Mouse (Mus musculus): ENCODE measurements at regions not wholly inside any gene's neighbourhood (a gene's known extent, or its start where the extent isn't known, plus 50 kb on each side); places are given as distances from the start of the nearest gene placed in this dataset.

DNA sequence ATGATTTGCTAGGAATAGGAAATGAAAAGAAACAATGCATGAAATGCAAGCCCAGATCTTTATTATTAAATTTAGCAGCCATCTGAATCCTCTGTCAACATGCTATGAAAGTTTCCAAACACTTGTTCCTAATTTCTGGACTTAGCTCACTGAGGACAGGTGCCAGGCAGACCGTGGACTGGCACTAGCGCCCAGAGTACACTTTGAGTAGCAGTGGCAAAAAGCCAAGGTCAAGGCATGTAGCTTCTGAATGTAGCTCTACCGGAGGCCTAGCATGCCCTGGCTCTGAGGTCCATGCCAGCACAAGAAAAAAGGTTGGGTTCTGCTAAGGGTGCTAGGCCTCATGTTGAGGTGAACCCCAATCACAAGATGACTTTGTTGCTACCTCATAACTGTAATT lies 408.9 kb downstream of the H2al1j start:
- WGBS (ENCODE audit: insufficient replicate concordance) = 49% methylated on average over 3 of the region's 3 CpGs
- H3K9ac ChIP-seq (ENCODE audit: low read depth, low read length) = no peak overlapping the region
- H3K27me3 ChIP-seq (ENCODE audit: control insufficient read depth, insufficient read depth, low read depth, low read length) = no peaks in the 10 kb centered on the region; the same call in 1 of the 2 replicates

GRCm38 (mm10) chrX:11739565-11739964 lies 411.9 kb downstream of the H2al1j start:
- Histone ChIP-seq H3K9me3 (replicated peaks; ENCODE audit: control insufficient read depth, low read length) (no peaks in the 10 kb centered on the region), H3K9ac (ENCODE audit: low read depth, low read length) (no peak overlapping the region), H3K4me2 (ENCODE audit: low read depth, low read length) (no peak overlapping the region), H3K27ac (ENCODE audit: low read length) (no peak overlapping the region), H3K27me3 (ENCODE audit: control insufficient read depth, insufficient read depth, low read depth, low read length) (no peaks in the 10 kb centered on the region; the same call in 1 of the 2 replicates), H3K4me1 (ENCODE audit: control insufficient read depth, low read depth, low read length) (no peaks in the 10 kb centered on the region), H3K36me3 (ENCODE audit: control insufficient read depth, insufficient read depth) (no peaks in the 10 kb centered on the region), H3K4me3 (ENCODE audit: low read depth, low read length) (no peak overlapping the region)
- 51% methylated on average over 7 of the region's 7 CpGs for WGBS (ENCODE audit: insufficient replicate concordance)
- no peak for ATAC-seq (ENCODE audit: low read depth)

More for the DNA sequence above, 408.9 kb downstream of the H2al1j start:
- H3K4me2 ChIP-seq (ENCODE audit: low read depth, low read length) = no peak overlapping the region
- no peaks in the 10 kb centered on the region for H3K4me1 ChIP-seq (ENCODE audit: control insufficient read depth, low read depth, low read length)
- no peak for ATAC-seq (ENCODE audit: low read depth)
- no peak overlapping the region for H3K4me3 ChIP-seq (ENCODE audit: low read depth, low read length)
- no peaks in the 10 kb centered on the region for H3K9me3 ChIP-seq (replicated peaks; ENCODE audit: control insufficient read depth, low read length)
- no peaks in the 10 kb centered on the region for H3K36me3 ChIP-seq (ENCODE audit: control insufficient read depth, insufficient read depth)
- H3K27ac ChIP-seq (ENCODE audit: low read length) = no peak overlapping the region

- Histone ChIP-seq H3K36me3 (ENCODE audit: control insufficient read depth, insufficient read depth) (no peaks in the 10 kb centered on the region), H3K4me1 (ENCODE audit: control insufficient read depth, low read depth, low read length) (no peaks in the 10 kb centered on the region), H3K9ac (ENCODE audit: low read depth, low read length) (no peak overlapping the region), H3K27ac (ENCODE audit: low read length) (no peak overlapping the region), H3K9me3 (replicated peaks; ENCODE audit: control insufficient read depth, low read length) (no peaks in the 10 kb centered on the region), H3K4me3 (ENCODE audit: low read depth, low read length) (no peak overlapping the region), H3K4me2 (ENCODE audit: low read depth, low read length) (no peak overlapping the region), H3K27me3 (ENCODE audit: control insufficient read depth, insufficient read depth, low read depth, low read length) (no peaks in the 10 kb centered on the region)
- WGBS (ENCODE audit: insufficient replicate concordance) = 39% methylated on average over 3 of the region's 3 CpGs
- no peak for ATAC-seq (ENCODE audit: low read depth)
Measured at GRCm38 (mm10) chrX:11745911-11746310, 414.2 kb downstream of the Bcor start.

DNA sequence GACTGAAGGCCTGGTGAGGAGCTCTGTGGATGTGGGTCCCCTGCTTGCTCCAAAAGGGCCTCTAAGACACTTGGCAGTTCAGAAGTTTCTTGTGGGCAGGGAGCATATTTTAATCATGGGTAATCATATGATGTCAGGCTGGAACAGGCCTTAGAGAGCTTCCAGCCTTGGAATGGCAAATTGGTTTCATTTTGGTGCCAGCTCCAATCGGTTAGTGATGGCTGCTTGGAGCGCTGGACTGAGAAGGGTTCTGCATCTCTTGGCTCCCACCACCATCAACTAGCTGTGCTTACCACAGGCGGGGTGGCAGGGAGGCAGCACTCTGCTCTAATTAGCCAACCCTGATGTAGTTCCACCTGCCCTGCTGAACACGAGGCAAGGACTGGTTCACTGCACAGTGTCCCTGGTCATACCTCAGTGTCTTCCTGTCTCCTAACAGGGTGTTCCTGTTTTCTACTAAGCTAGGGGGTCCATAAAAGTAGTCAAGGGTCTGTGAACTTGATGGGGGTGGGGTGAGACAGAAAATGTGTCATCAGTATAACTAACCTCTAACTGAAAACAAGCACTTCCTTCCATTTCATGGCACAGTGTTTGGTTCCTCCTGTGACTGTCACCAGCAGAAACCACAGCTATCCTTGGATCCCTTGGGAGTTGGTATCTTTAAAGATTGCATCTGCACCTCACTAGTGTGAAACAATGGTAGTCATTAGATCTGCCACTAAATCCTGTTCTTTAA lies 412.6 kb downstream of the Bcor start:
- WGBS (ENCODE audit: insufficient replicate concordance) = 53% methylated on average over 4 of the region's 4 CpGs
- ATAC-seq (ENCODE audit: low read depth) = no peak

DNA sequence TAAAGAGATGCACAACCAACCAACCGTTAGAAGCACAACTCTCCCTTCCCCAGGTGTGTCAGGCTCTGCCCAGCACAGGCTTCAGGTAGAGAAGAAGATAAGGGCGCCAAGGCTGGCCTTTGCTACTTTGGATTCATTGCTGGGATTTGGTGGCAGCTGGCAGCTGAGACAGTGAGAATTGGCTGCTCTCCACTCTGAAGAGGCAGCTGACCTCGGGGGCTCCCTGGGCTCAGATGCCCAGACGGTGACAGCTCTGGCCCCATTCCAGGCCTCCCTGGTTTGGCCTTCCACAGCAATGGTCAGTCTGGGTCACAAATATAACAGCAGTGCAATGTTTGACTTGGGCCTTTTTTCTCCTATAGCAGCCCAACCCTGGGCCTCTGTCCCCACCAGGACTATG lies 411.9 kb downstream of the Bcor start:
- H3K27ac ChIP-seq (ENCODE audit: low read length) = no peak overlapping the region
- H3K27me3 ChIP-seq (ENCODE audit: control insufficient read depth, insufficient read depth, low read depth, low read length) = no peaks in the 10 kb centered on the region
- H3K4me1 ChIP-seq (ENCODE audit: control insufficient read depth, low read depth, low read length) = no peaks in the 10 kb centered on the region; the same call in 1 of the 2 replicates
- H3K4me3 ChIP-seq (ENCODE audit: low read depth, low read length) = no peak overlapping the region
- no peaks in the 10 kb centered on the region for H3K9me3 ChIP-seq (replicated peaks; ENCODE audit: control insufficient read depth, low read length)
- no peak overlapping the region for H3K4me2 ChIP-seq (ENCODE audit: low read depth, low read length)
- no peak overlapping the region for H3K9ac ChIP-seq (ENCODE audit: low read depth, low read length)
- no peaks in the 10 kb centered on the region for H3K36me3 ChIP-seq (ENCODE audit: control insufficient read depth, insufficient read depth)
- 37% methylated on average over 4 of the region's 4 CpGs for WGBS (ENCODE audit: insufficient replicate concordance)
- ATAC-seq (ENCODE audit: low read depth) = no peak

More for the DNA sequence above, 412.6 kb downstream of the Bcor start:
- H3K9me3 ChIP-seq (replicated peaks; ENCODE audit: control insufficient read depth, low read length) = no peaks in the 10 kb centered on the region
- no peak overlapping the region for H3K9ac ChIP-seq (ENCODE audit: low read depth, low read length)
- no peaks in the 10 kb centered on the region for H3K4me1 ChIP-seq (ENCODE audit: control insufficient read depth, low read depth, low read length)
- no peak overlapping the region for H3K4me2 ChIP-seq (ENCODE audit: low read depth, low read length)
- no peak overlapping the region for H3K27ac ChIP-seq (ENCODE audit: low read length)
- no peaks in the 10 kb centered on the region for H3K27me3 ChIP-seq (ENCODE audit: control insufficient read depth, insufficient read depth, low read depth, low read length)
- no peaks in the 10 kb centered on the region for H3K36me3 ChIP-seq (ENCODE audit: control insufficient read depth, insufficient read depth)
- no peak overlapping the region for H3K4me3 ChIP-seq (ENCODE audit: low read depth, low read length)

DNA sequence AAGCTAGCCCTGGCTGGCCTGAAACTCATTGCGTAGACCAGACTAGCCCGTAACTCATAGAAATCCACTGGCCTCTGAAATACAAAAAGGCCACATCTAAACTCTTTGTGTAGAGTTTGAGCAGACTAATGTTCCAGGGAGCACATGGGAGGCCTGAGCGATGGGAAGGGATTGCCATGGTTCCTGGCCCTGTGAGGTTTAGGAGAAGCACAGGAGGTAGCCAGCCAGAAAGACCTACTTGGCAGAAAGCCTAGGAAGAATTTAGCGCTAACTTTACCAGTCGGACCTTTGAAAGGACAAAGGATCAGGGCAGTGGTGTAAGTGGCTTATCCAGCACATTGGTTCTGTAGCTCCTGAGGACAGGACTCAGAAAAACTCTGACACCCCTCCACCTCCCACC lies 407.6 kb downstream of the Bcor start:
- no peak overlapping the region for H3K4me3 ChIP-seq (ENCODE audit: low read depth, low read length)
- no peaks in the 10 kb centered on the region for H3K9me3 ChIP-seq (replicated peaks; ENCODE audit: control insufficient read depth, low read length)
- H3K9ac ChIP-seq (ENCODE audit: low read depth, low read length) = no peak overlapping the region
- H3K4me1 ChIP-seq (ENCODE audit: control insufficient read depth, low read depth, low read length) = no peaks in the 10 kb centered on the region; the same call in 1 of the 2 replicates
- no peak for ATAC-seq (ENCODE audit: low read depth)
- no peaks in the 10 kb centered on the region for H3K36me3 ChIP-seq (ENCODE audit: control insufficient read depth, insufficient read depth)
- no peaks in the 10 kb centered on the region; the same call in 1 of the 2 replicates for H3K27me3 ChIP-seq (ENCODE audit: control insufficient read depth, insufficient read depth, low read depth, low read length)
- no peak overlapping the region for H3K4me2 ChIP-seq (ENCODE audit: low read depth, low read length)
- 45% methylated on average over 5 of the region's 5 CpGs for WGBS (ENCODE audit: insufficient replicate concordance)
- no peak overlapping the region for H3K27ac ChIP-seq (ENCODE audit: low read length)

DNA sequence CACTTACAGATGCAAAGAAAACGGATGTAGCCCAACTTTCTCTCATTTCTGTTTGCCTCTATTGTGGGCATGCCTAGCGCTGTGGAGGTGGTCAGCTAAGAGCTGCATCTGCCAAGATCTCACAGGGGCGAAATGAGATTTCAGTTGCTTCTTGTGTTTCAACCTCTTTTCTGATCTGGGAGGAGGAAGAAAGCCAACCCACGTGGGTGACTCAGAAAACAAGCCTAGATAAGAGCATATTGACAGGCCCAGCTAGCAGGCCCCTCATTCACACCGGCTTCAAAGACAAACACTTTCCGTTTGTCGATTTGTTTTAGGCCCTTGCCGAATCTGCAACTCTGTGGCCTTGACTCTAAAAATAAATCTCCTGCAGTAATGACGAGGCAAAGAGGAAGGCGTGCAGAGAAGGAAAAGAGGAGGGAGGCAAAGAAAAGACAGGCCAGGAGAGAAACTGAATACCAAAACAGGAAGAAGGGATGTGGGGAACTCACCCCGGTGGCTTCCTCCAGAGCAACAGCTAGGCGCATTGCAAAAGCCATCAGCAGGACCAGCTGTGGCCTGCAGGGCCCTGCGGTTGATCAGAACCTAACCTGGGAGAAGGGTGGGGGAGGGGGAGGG lies 407.1 kb downstream of the Bcor start:
- Histone ChIP-seq H3K36me3 (ENCODE audit: control insufficient read depth, insufficient read depth) (no peaks in the 10 kb centered on the region), H3K9me3 (replicated peaks; ENCODE audit: control insufficient read depth, low read length) (no peaks in the 10 kb centered on the region), H3K4me1 (ENCODE audit: control insufficient read depth, low read depth, low read length) (no peaks in the 10 kb centered on the region; the same call in 1 of the 2 replicates), H3K4me3 (ENCODE audit: low read depth, low read length) (no peak overlapping the region), H3K9ac (ENCODE audit: low read depth, low read length) (no peak overlapping the region), H3K27me3 (ENCODE audit: control insufficient read depth, insufficient read depth, low read depth, low read length) (no peaks in the 10 kb centered on the region; the same call in 1 of the 2 replicates), H3K4me2 (ENCODE audit: low read depth, low read length) (peak overlapping the region; percentile 4; the same call in 1 of the 2 replicates), H3K27ac (ENCODE audit: low read length) (no peak overlapping the region)
- 10% methylated on average over 13 of the region's 13 CpGs for WGBS (ENCODE audit: insufficient replicate concordance)
- ATAC-seq (ENCODE audit: low read depth) = no peak

DNA sequence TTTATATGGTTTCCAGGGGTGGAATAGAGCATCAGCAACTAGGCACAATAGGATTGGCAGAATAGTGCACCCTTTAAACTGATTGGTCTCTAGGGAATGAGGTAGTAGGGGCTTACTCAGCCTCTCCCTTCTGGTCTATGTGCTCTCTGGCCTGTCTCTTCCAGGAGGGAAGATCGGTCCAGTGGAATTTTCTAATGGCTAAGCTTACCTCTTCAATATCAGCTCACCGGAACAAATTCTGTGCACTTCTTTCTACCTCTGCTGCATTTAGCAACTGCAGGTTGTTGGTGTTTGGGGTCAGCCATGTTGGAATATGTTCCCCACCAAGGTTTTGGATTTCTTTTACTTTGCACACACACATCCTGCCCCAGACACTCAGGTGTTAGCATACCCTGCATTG lies 405.1 kb downstream of the Bcor start:
- Histone ChIP-seq H3K9ac (ENCODE audit: low read depth, low read length) (no peak overlapping the region), H3K27ac (ENCODE audit: low read length) (no peak overlapping the region), H3K27me3 (ENCODE audit: control insufficient read depth, insufficient read depth, low read depth, low read length) (no peaks in the 10 kb centered on the region; the same call in 1 of the 2 replicates), H3K9me3 (replicated peaks; ENCODE audit: control insufficient read depth, low read length) (no peaks in the 10 kb centered on the region), H3K36me3 (ENCODE audit: control insufficient read depth, insufficient read depth) (no peaks in the 10 kb centered on the region), H3K4me3 (ENCODE audit: low read depth, low read length) (no peak overlapping the region), H3K4me2 (ENCODE audit: low read depth, low read length) (no peak overlapping the region), H3K4me1 (ENCODE audit: control insufficient read depth, low read depth, low read length) (no peaks in the 10 kb centered on the region; the same call in 1 of the 2 replicates)
- 85% methylated on average over 2 of the region's 2 CpGs for WGBS (ENCODE audit: insufficient replicate concordance)
- no peak for ATAC-seq (ENCODE audit: low read depth)

All from liver, embryonic 16.5 days (tissue).